Mouse (Mus musculus): Measurements from ENCODE around the gene Nat8.

DNA sequence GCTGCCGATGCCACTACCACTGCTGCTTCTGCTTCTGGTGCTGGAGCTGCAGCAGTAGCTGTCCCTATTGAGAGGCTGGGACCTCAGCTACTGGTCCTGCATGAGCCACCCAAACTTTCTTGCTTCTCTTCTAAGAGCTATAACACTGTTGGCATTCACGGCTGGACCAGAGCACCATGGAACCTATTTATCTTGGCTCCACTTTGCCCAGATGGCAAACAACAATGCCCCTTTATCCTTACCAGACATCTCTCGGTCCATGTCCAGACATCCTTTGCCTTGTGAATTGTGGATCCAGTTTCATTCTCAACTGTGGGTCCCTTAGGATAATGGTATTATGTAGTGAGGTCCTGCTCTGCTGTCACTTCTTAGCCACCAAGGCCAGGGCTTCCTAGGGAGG is 29.4 kb upstream of the Nat8 start:
- no peak for TF ChIP-seq POLR2A (IDR thresholded peaks at IDR 0.05; ENCODE audit: insufficient read length, low read depth)
- TF ChIP-seq USF1 (IDR thresholded peaks at IDR 0.05; ENCODE audit: low read depth), result no peak
- TF ChIP-seq E2F4 (IDR thresholded peaks at IDR 0.05; ENCODE audit: insufficient read depth), result no peak
- no peak for TF ChIP-seq MYOD1 (IDR thresholded peaks at IDR 0.05; ENCODE audit: control insufficient read depth in 1 of 3, insufficient read length in 2 of 3, low read depth in 2 of 3)
- TF ChIP-seq SRF (IDR thresholded peaks at IDR 0.05; ENCODE audit: control insufficient read depth, insufficient read length, low read depth), result no peak
- TF ChIP-seq TCF12 (IDR thresholded peaks at IDR 0.05; ENCODE audit: insufficient read depth, poor library complexity, severe bottlenecking), result no peak
- no peak for TF ChIP-seq POLR2AphosphoS2 (IDR thresholded peaks at IDR 0.05; ENCODE audit: insufficient read length, low read depth)
- TF ChIP-seq CEBPB (IDR thresholded peaks at IDR 0.05; ENCODE audit: insufficient read depth, poor library complexity, severe bottlenecking), result no peak
- TF ChIP-seq MAX (IDR thresholded peaks at IDR 0.05; ENCODE audit: low read depth), result no peak
- TF ChIP-seq REST (IDR thresholded peaks at IDR 0.05; ENCODE audit: insufficient read depth, insufficient read length), result no peak
